ENCODE assay signal across 30 mouse cellular contexts in the genomic region with DNA sequence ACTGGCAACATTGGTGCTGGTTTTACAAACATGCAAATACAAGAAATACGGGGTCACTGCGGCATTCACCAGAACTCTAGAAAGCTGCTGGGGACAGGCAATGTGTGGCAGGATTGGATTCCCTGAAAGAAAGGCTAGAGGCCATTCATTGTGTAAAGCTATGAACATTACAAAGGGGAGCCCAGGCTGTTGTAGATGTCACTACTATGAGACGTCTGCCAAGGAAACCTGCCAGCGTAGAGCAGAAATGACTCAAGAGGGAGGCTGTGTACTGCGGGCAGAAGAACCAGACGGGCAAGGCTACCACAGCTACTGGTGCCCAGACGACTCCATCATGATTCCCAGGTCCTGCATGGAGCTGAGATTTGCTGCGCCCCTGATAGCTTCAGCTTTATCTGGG. TPM values are rescaled to one million over a fixed set of nuclear protein-coding genes. Genes with fewer than 3 reads are reported as not detected.
A peak's percentile ranks its signal among the peaks of the same experiment; 100 is the strongest.
DNase-seq lines count a peak whose midpoint lies in the region; ATAC-seq lines count a peak whose summit lies in the region.
"Had no signal": no experiment of that assay in that cellular context is flagged by ENCODE, and none has a peak within 500 bp of the region (broad histone marks: within the 10 kb centered on the region; RNA-seq: fewer than 3 reads in every experiment).

No protein-coding gene starts in this region.

- WGBS in forebrain, embryonic 14.5 days = 64% methylated on average over 8 of the region's 8 CpGs
- WGBS in forebrain, embryonic 13.5 days = 71% methylated on average over 8 of the region's 8 CpGs

- no peaks in the 10 kb centered on the region for H3K27me3 ChIP-seq in forebrain, embryonic 14.5 days (replicated peaks; ENCODE audit: control insufficient read depth, insufficient read depth, low read length)
- no peaks in the 10 kb centered on the region for H3K27me3 ChIP-seq in forebrain, embryonic 13.5 days
- H3K27me3 ChIP-seq: embryonic facial prominence, embryonic 12.5 days; heart, embryonic 12.5 days; hindbrain, embryonic 15.5 days; kidney, embryonic 15.5 days had no signal

- no peak for ATAC-seq in forebrain, embryonic 14.5 days
- ATAC-seq in forebrain, embryonic 13.5 days = no peak
- ATAC-seq: CD4-positive, CD25-positive, alpha-beta regulatory T cell, adult 4 months; forebrain, embryonic 16.5 days; intestine, embryonic 16.5 days had no signal

- DNase-seq in adrenal gland, adult 2 months = peak; percentile 30
- DNase-seq in adrenal gland, postnatal 4 days (ENCODE audit: low spot score in 2 of 2) = no peak
- DNase-seq in cerebellum, postnatal 10 days = peak; percentile 68 to 75
- no peak for DNase-seq in cerebellum, adult 11 months
- DNase-seq in forebrain, embryonic 14.5 days (ENCODE audit: low spot score) = peak; percentile 37
- peak; percentile 55 for DNase-seq in gonadal fat pad, adult 2 months (ENCODE audit: low read depth)
- DNase-seq in gastrocnemius, postnatal 4 days (ENCODE audit: low spot score in 2 of 2) = no peak
- DNase-seq: B cell, adult 2 months; embryo, embryonic 11 days; gastrocnemius, postnatal 10 days; kidney, adult 2 months had no signal

- no peak overlapping the region for H3K4me3 ChIP-seq in forebrain, embryonic 14.5 days (ENCODE audit: low read depth, low read length)
- no peak overlapping the region for H3K4me3 ChIP-seq in forebrain, embryonic 13.5 days
- H3K4me3 ChIP-seq: embryonic facial prominence, embryonic 12.5 days; forebrain, embryonic 10.5 days; heart, embryonic 12.5 days; hindbrain, embryonic 10.5 days; hindbrain, embryonic 15.5 days; kidney, embryonic 15.5 days had no signal

- H3K36me3 ChIP-seq in forebrain, embryonic 14.5 days (ENCODE audit: control insufficient read depth, insufficient read depth, low read length) = no peaks in the 10 kb centered on the region
- H3K36me3 ChIP-seq in forebrain, embryonic 13.5 days (ENCODE audit: poor library complexity, severe bottlenecking) = no peaks in the 10 kb centered on the region
- H3K36me3 ChIP-seq: embryonic facial prominence, embryonic 12.5 days; forebrain, embryonic 10.5 days; heart, embryonic 12.5 days; hindbrain, embryonic 10.5 days; hindbrain, embryonic 15.5 days; kidney, embryonic 15.5 days had no signal

- H3K9ac ChIP-seq in forebrain, embryonic 14.5 days (ENCODE audit: low read length) = no peak overlapping the region
- no peak overlapping the region for H3K9ac ChIP-seq in forebrain, embryonic 13.5 days
- H3K9ac ChIP-seq: embryonic facial prominence, embryonic 12.5 days; heart, embryonic 12.5 days; hindbrain, embryonic 15.5 days; kidney, embryonic 15.5 days had no signal

- H3K4me2 ChIP-seq in forebrain, embryonic 14.5 days (ENCODE audit: low read length) = no peak overlapping the region
- no peak overlapping the region for H3K4me2 ChIP-seq in forebrain, embryonic 13.5 days
- H3K4me2 ChIP-seq: embryonic facial prominence, embryonic 12.5 days; heart, embryonic 12.5 days; hindbrain, embryonic 15.5 days; kidney, embryonic 15.5 days had no signal

- no peaks in the 10 kb centered on the region for H3K9me3 ChIP-seq in forebrain, embryonic 14.5 days (replicated peaks; ENCODE audit: control insufficient read depth, low read length)
- H3K9me3 ChIP-seq in forebrain, embryonic 13.5 days (replicated peaks) = no peaks in the 10 kb centered on the region
- H3K9me3 ChIP-seq: embryonic facial prominence, embryonic 12.5 days; forebrain, embryonic 10.5 days; G1E; heart, embryonic 12.5 days; hindbrain, embryonic 10.5 days; hindbrain, embryonic 15.5 days; kidney, embryonic 15.5 days had no signal

- peaks cover 6% of the 10 kb centered on the region for H3K4me1 ChIP-seq in forebrain, embryonic 14.5 days (ENCODE audit: control insufficient read depth, insufficient read depth, low read length)
- H3K4me1 ChIP-seq in forebrain, embryonic 13.5 days = peaks cover 14% of the 10 kb centered on the region
- H3K4me1 ChIP-seq: embryonic facial prominence, embryonic 12.5 days; hindbrain, embryonic 15.5 days; kidney, embryonic 15.5 days had no signal

- peak overlapping the region; percentile 24; the same call in 1 of the 2 replicates for H3K27ac ChIP-seq in forebrain, embryonic 14.5 days (ENCODE audit: low read depth, low read length)
- H3K27ac ChIP-seq in forebrain, embryonic 13.5 days = no peak overlapping the region
- H3K27ac ChIP-seq: embryonic facial prominence, embryonic 12.5 days; forebrain, embryonic 10.5 days; hindbrain, embryonic 10.5 days; hindbrain, embryonic 15.5 days; kidney, embryonic 15.5 days had no signal

RNA-seq across cellular contexts. Expression of gene Fbrsl1, which starts 47.2 kb away (rescaled TPM):
- total RNA-seq in adrenal gland, adult 2 months (2021) = 10 to 100 TPM; 56.7 to 67.2 TPM
- polyA plus RNA-seq in adrenal gland, adult 2 months (2012; rRNA removed) = 267 and 295 TPM in 2 replicates
- total RNA-seq in adrenal gland, postnatal 4 days (2021) = 10 to 100 TPM; 97.9 to 99.9 TPM
- polyA plus RNA-seq in forebrain, embryonic 14.5 days (2014; fragmentation: Nextera tagmentation; extraction: Ambion mirVana) = 15.0 and 19.8 TPM in 2 replicates
- polyA plus RNA-seq in forebrain, embryonic 13.5 days (2015; fragmentation: Nextera tagmentation; extraction: Ambion mirVana) = 22.8 and 23.3 TPM in 2 replicates
- 43.7 and 90.6 TPM in 2 replicates for polyA plus RNA-seq in gonadal fat pad, adult 2 months (2012; rRNA removed)
- total RNA-seq in gastrocnemius, postnatal 4 days (2021) = 10 to 100 TPM; 42.7 to 45.7 TPM

RNA-seq across cellular contexts. Expression of gene Lrcol1, which starts 56.6 kb away (rescaled TPM):
- total RNA-seq in adrenal gland, adult 2 months (2021) = not detected
- not detected in 2 replicates for polyA plus RNA-seq in adrenal gland, adult 2 months (2012; rRNA removed)
- not detected for total RNA-seq in adrenal gland, postnatal 4 days (2021)
- not detected in 2 replicates for polyA plus RNA-seq in forebrain, embryonic 14.5 days (2014; fragmentation: Nextera tagmentation; extraction: Ambion mirVana)
- polyA plus RNA-seq in forebrain, embryonic 13.5 days (2015; fragmentation: Nextera tagmentation; extraction: Ambion mirVana) = not detected in 2 replicates
- polyA plus RNA-seq in gonadal fat pad, adult 2 months (2012; rRNA removed) = 265 and 353 TPM in 2 replicates
- not detected for total RNA-seq in gastrocnemius, postnatal 4 days (2021)
- total RNA-seq: adrenal gland, adult 18-20 months; common myeloid progenitor, adult 5-6 weeks; G1E; gastrocnemius, postnatal 10 days; granulocyte monocyte progenitor cell, adult 5-6 weeks; heart, adult 8-10 months; heart, postnatal 25 days had no signal
- polyA plus RNA-seq: brain, embryonic 14.5 days; CD4-positive, CD25-positive, alpha-beta regulatory T cell, adult 4 months; embryonic facial prominence, embryonic 12.5 days; forebrain, embryonic 10.5 days; forebrain, embryonic 16.5 days; frontal cortex, adult 2 months; G1E; heart, embryonic 12.5 days; heart, embryonic 16.5 days; hindbrain, embryonic 10.5 days; hindbrain, embryonic 15.5 days; intestine, embryonic 16.5 days; kidney, adult 2 months; kidney, embryonic 15.5 days had no signal

RNA-seq across cellular contexts. Expression of gene P2rx2, which starts 58.1 kb away (rescaled TPM):
- under 1 TPM; 0.23 to 0.38 TPM for total RNA-seq in adrenal gland, adult 2 months (2021)
- polyA plus RNA-seq in adrenal gland, adult 2 months (2012; rRNA removed) = 0.18 and 0.58 TPM in 2 replicates
- total RNA-seq in adrenal gland, postnatal 4 days (2021) = under 1 TPM; 0.84 to 0.87 TPM
- polyA plus RNA-seq in forebrain, embryonic 14.5 days (2014; fragmentation: Nextera tagmentation; extraction: Ambion mirVana) = 5.9 and 6.4 TPM in 2 replicates
- polyA plus RNA-seq in forebrain, embryonic 13.5 days (2015; fragmentation: Nextera tagmentation; extraction: Ambion mirVana) = 2.0 and 2.2 TPM in 2 replicates
- polyA plus RNA-seq in gonadal fat pad, adult 2 months (2012; rRNA removed) = 62.2 and 62.9 TPM in 2 replicates
- not detected for total RNA-seq in gastrocnemius, postnatal 4 days (2021)
- total RNA-seq: G1E; gastrocnemius, postnatal 10 days; granulocyte monocyte progenitor cell, adult 5-6 weeks; heart, adult 8-10 months; heart, postnatal 25 days had no signal
- polyA plus RNA-seq: CD4-positive, CD25-positive, alpha-beta regulatory T cell, adult 4 months; G1E; heart, embryonic 12.5 days had no signal

Comparison
In these comparisons a context has a peak if more than half of its experiments do, and no peak if none do; other contexts are left out.
1. DNase-seq: peak in adrenal gland, adult 2 months (single experiment), cerebellum, postnatal 10 days (2 of 2), forebrain, embryonic 14.5 days (single experiment) and gonadal fat pad, adult 2 months (single experiment); none in adrenal gland, postnatal 4 days (0 of 2), cerebellum, adult 11 months (single experiment) and gastrocnemius, postnatal 4 days (0 of 2).
2. RNA of gene Lrcol1, which starts 56.6 kb away (polyA plus RNA-seq): 265 to 353 TPM in gonadal fat pad, adult 2 months; not detected in forebrain, embryonic 13.5 days, not detected in adrenal gland, adult 2 months and not detected in forebrain, embryonic 14.5 days; every median in the first group is over 100 times any median in the second.